Mouse (Mus musculus): ENCODE data around the gene Abhd17a.

Gene Abhd17a

DNA sequence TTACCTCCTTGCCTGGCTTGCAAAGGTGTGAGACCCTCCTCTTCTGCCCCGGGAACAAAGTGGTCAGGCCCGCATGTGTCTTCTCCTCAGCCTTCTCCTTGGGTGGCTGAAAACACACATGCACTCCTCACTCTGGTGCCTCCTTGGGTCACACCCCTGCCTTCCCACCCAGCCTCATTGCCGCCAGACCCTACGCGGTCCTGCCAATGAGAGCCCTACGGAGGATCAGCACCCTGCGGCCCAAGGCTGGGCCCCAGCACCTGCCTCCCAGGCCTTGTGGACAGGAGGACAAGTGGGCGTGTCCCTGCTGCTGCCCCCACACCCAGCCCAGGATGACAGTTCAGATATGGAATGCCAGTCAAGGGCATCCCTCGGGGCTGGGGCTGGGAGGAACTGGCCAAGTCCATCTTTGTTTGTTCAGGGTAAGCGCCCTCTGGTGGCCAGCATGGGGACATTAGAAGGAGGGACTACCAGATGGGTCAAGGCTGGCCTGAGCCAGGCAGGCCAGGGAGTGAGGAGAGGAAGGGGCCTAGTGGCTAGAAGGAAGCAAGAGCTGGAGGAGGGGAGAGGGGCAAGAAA lies 41.6 kb downstream of the Abhd17a start:
- no peak for DNase-seq (ENCODE audit: low spot score in 2 of 2)

DNA sequence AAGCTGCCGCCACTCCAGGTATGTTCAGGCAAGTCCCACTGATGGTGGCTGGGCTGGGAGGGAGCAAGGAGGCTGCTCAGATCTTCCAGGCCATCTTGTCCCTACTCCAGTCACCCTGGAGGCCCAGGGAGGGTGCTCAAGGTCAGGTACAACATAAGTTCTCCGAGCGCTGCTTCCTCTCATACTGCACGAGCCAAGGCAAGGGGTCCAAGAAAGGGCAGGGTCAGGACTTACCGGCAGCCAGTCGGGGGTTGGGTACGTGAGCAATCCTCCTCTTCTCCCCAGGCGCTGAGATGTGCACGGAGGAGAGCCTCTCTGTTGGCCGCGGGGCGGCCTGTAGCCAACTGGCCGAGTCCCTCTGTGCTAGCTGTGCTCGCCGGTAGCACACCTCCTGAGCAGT lies 42.6 kb downstream of the Abhd17a start:
- DNase-seq (ENCODE audit: low spot score in 2 of 2) = no peak

DNA sequence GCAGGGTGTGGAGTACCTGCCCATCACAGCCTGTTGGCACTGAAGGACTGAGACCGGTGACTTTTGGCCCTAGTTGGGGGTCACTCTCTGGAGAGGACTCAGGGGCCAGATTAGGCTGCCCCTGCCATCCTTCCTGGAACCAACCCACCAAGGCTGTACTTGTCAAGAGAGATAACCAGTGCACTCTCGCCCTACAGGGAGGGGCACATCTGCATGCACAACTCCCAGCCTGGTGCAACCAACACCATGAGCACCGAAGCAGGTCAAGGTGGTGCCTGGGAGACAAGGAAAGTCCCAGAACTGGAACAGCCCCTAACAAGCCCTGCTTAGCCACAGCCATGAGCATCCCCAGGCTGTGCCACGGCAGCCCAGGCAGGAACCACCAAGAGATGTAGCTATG lies 43.2 kb downstream of the Abhd17a start:
- DNase-seq (ENCODE audit: low spot score in 2 of 2) = no peak

DNA sequence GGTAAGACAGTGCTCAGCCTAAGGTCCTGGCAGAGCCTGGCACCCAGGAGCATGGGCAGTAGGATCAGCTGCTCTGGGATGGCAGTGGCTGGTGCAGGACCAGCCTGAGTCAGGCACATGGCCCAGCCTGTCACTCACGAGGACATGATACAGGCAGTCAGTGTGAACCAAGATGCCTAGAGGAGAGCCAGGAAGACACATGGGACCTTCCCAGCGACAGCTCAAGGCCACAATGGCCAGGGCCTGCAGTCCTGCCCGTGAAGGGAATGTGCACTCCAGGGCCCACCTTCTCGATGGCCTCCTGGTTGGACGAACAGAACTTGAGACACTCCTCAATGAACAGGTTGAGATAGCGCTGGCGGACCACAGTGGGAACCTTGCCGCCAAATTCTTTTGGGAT lies 44.6 kb downstream of the Abhd17a start:
- DNase-seq (ENCODE audit: low spot score in 2 of 2) = no peak

DNA sequence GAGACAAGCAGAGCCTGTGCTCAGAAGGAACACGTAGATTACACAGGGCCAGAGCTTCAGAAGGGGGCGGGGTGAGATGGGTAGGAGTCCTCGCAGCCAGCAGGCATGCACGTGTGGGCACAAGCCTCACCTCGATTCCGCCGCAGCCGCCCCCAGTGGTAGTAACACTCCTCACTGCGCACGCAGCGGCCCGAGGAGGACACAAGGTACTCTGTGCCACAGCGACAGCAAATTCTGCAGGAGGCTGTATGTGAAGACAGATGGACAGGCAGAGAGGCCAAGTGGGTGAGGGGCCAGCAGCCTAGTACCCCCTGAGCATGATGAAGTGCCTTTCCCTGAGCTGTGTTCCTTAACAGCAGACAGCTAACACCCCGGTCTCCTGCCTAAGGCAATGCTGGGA lies 46.3 kb downstream of the Abhd17a start:
- DNase-seq (ENCODE audit: low spot score in 2 of 2) = no peak

DNA sequence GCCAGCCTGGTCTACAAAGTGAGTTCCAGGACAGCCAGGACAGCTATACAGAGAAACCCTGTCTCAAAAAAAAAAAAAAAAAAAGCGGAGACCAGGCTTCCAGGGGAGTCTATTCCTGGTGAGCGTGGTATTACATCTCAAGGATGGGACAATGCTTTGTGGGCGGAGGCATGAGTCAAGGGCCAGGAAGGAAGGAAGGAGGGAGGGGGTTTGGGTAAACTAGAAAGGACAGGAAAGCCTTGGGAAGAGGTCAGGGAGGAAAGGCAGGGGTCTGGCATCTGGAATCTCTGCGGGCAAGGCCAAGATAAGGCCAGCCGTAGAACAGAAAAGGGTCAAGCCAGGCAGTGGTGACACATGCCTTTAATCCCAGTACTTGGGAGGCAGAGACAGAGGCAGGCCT lies 50.6 kb downstream of the Abhd17a start:
- no peak for DNase-seq (ENCODE audit: low spot score in 2 of 2)

DNA sequence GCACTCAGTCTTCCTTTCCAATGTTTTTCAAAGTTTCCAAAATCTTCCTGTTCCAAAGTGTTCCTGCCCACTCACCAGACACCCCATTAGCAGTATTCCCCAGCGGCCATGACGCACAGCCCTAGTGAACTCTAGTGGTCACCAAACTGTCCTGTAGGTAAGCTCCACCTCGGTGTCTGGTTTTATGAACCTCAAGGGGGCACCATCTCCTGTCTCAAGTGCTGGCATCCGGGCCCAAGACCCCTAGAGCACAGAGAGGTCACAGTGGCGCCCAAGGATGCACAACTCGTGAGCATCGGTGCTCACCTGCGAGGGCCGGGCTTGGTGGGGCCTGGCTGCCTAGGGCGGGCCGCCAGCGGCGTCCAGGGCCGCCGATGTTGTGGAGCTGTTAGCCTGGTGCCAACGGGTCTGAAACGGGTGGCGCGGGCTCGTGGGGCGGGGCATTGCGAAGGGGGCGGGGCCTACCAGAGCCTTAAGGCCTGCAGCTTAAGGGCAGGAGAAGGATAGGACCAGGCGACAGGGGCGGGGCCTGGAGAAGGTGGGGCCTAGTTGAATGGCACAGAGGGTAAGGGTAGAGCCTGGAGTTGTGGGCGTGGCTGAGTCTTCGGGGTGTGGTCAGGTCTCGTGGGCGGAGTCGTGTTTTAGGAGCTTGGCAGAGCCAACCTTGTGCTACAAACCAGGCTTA lies 51.3 kb downstream of the Abhd17a start, which contains the start of gene Atp8b3:
Atp8b3 (minus strand) TSS at position 415 of the 685 bp plus-strand sequence.
- no peak for DNase-seq (ENCODE audit: low spot score in 2 of 2)

DNA sequence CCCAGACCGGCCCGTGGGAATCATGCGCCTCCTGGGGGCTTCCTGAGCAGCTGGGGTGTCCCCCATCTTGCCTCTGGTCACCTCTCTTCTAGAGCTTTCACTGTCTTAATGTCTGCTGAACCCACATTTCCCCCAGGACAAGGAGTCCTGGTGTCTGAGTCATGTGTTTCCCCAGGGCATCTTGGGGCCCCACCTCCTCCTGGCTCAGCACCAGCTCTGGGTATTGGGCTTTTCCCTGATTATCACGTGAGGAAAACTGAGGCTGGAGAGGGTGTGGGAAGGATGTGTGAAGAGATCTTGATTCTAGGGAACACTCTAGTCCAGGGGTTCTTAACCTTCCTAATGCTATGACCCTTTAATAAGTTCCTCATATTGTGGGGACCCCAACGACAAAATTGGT lies 52.0 kb downstream of the Abhd17a start:
- no peak for DNase-seq (ENCODE audit: low spot score in 2 of 2)

DNA sequence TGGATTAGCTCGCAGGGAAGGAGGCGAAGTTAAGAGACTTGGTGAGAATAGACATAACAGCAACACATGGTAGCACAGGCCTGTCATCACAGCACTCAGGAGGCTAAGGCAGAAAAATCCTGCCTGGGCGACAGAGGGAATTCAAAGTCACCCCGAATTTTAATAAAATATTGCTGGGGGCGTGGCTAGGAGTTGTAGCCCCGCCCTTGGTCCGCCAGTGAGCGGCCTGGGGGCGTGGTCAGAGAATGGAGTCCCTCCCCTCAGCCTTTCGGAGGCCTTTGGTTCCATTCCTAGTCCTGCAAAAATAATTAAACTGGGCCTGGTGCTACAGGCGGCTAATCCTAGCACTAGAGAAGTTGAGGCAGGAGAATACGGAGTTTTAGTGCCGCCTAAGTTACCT lies 54.4 kb downstream of the Abhd17a start:
- DNase-seq (ENCODE audit: low spot score in 2 of 2) = no peak

DNA sequence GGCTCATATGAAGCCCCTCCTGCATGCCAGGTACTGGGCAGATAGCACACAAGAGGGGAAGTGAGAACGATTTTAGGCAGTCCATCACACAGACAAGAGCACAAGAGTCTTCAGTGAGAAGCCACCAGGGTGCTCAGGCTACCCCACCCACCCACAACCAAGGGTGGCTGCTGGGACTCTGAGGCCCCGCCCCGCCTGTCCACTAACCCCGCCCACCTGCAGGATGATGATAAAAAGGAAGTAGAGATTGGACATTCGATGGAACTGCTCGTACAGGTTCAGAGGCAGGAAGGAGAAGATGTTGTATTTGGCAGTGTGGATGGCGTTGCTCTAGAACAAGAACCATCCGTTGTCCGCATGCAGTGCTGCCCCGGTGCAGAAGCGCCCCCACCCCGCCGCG lies 55.1 kb downstream of the Abhd17a start:
- no peak for DNase-seq (ENCODE audit: low spot score in 2 of 2)

DNA sequence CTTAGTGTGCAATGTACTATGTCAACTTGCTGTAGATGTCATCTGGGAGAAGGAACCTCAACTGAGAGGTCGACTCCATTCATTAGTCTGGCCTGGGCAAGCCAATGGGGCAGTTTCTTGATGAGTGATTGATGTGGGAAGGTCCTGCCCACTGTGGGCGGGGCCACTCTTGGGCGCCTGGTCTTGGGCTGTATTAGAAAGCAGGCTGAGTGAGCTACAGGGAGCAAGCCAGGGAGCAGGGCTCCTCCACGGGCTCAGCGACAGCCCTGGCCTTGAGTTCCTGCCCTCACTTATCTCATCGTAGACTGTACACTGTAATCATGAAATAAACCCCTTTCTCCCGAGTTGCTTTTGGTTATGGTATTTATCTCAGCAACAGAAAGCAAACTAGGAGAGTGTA lies 56.4 kb downstream of the Abhd17a start:
- DNase-seq (ENCODE audit: low spot score in 2 of 2) = no peak

Data from frontal cortex, postnatal 25 days (tissue).